Mouse (Mus musculus): ENCODE results near the gene Unc5b. TPM values are rescaled to one million over a fixed set of nuclear protein-coding genes. Genes with fewer than 3 reads are reported as not detected.

The Unc5b gene
- polyA plus RNA-seq, 1 experiment from 2014 or later = 4.3 TPM

GRCm38 (mm10) chr10:60805436-60806206 lies 25.8 kb downstream of the Unc5b start:
- Histone ChIP-seq H3K36me3 (no peaks in the 10 kb centered on the region), H3K9ac (no peak overlapping the region), H3K27ac (no peak overlapping the region), H3K9me3 (replicated peaks) (no peaks in the 10 kb centered on the region), H3K4me3 (no peak overlapping the region), H3K4me1 (peaks cover 53% of the 10 kb centered on the region), H3K4me2 (replicated peaks) (no peak overlapping the region), H3K27me3 (peaks cover 24% of the 10 kb centered on the region)
- ATAC-seq (ENCODE audit: low FRiP score) = no peak
- WGBS = 80% methylated on average over 21 of the region's 21 CpGs

DNA sequence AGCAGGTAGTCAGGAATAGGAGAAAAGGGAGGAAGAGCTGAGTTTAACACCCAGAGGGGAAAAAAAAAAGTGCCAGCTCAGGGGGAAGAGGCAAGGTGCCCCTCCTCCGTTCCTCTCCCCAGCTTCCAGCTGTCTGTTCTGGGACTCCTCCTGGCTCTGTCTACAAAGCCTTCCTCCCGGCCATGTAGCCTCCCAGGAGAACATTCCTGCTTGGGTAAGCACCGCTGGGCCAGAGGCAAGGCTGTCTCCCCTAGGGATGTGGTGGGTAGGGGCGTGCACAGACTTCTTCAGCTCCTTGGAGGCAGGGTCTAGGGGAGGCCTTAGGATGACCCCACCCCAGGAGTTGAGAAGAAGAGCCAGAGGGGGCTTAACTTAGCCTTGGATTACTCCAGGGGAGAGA lies 26.5 kb downstream of the Unc5b start:
- no peak for ATAC-seq (ENCODE audit: low FRiP score)
- peaks cover 56% of the 10 kb centered on the region for H3K4me1 ChIP-seq
- no peak overlapping the region for H3K4me2 ChIP-seq (replicated peaks)
- no peaks in the 10 kb centered on the region for H3K36me3 ChIP-seq
- no peak overlapping the region for H3K27ac ChIP-seq
- WGBS = 38% methylated on average over 4 of the region's 4 CpGs
- H3K9me3 ChIP-seq (replicated peaks) = no peaks in the 10 kb centered on the region
- no peak overlapping the region for H3K4me3 ChIP-seq
- H3K9ac ChIP-seq = no peak overlapping the region
- H3K27me3 ChIP-seq = peaks cover 24% of the 10 kb centered on the region

DNA sequence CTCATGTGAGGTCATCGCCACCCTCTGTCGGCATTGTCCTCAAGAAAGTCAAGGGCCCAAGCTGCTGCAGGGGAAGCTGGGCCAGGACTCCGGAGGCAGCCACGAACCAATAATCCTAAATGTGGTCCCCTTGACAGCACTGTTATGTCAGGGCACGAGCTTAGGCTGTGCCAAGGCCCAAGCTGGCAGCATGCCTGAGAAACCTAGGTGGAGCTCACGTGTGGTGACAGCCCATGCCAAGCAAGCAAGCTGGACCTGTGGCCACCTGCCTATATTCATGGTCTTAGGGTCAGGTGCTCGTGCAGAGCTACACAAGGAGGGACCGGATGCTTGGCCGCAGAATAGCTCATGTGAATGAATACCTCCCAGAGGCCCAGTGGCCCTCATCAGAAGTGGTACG lies 27.4 kb downstream of the Unc5b start:
- Histone ChIP-seq H3K9me3 (replicated peaks) (no peaks in the 10 kb centered on the region), H3K9ac (no peak overlapping the region), H3K27ac (no peak overlapping the region), H3K4me2 (replicated peaks) (no peak overlapping the region), H3K4me1 (peaks cover 56% of the 10 kb centered on the region), H3K36me3 (no peaks in the 10 kb centered on the region), H3K27me3 (peaks cover 22% of the 10 kb centered on the region), H3K4me3 (no peak overlapping the region)
- ATAC-seq (ENCODE audit: low FRiP score) = no peak
- 91% methylated on average over 10 of the region's 10 CpGs for WGBS

DNA sequence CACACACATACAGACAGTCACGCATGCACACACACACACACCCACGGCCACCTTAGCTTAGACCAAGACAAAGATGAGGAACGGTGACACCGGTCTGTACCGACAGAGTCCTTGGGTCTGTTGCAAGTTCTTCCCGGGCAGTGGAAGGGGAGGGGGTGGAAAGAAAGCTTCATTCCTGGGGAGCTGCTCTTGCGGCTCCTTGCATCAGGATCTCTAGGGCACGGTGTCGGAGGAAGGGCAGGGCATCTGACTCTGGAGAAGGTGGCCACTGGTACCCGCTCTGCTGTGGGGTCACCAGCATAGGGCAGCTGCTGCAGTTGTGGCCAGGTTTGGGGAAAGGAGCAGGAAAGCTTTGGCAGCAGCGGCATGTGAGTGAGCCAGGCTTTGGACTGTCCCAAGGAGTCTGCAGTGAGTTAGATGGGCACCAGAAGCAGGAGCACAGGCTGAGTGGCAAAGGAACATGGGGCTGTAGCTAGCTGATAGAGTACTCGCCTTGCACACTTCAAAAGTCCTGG lies 29.4 kb downstream of the Unc5b start:
- no peak for ATAC-seq (ENCODE audit: low FRiP score)
- 67% methylated on average over 12 of the region's 12 CpGs for WGBS

GRCm38 (mm10) chr10:60801168-60801897 lies 30.0 kb downstream of the Unc5b start:
- no peaks in the 10 kb centered on the region for H3K9me3 ChIP-seq (replicated peaks)
- H3K9ac ChIP-seq = no peak overlapping the region
- peaks cover 33% of the 10 kb centered on the region for H3K4me1 ChIP-seq
- H3K27ac ChIP-seq = no peak overlapping the region
- H3K27me3 ChIP-seq = peaks cover 26% of the 10 kb centered on the region
- H3K4me2 ChIP-seq (replicated peaks) = no peak overlapping the region
- WGBS = 36% methylated on average over 11 of the region's 11 CpGs
- no peaks in the 10 kb centered on the region for H3K36me3 ChIP-seq
- H3K4me3 ChIP-seq = no peak overlapping the region
- no peak for ATAC-seq (ENCODE audit: low FRiP score)

More for the DNA sequence above, 29.4 kb downstream of the Unc5b start:
- peaks cover 29% of the 10 kb centered on the region for H3K27me3 ChIP-seq
- H3K27ac ChIP-seq = no peak overlapping the region
- no peak overlapping the region for H3K4me3 ChIP-seq
- no peak overlapping the region for H3K4me2 ChIP-seq (replicated peaks)
- no peaks in the 10 kb centered on the region for H3K36me3 ChIP-seq
- H3K9me3 ChIP-seq (replicated peaks) = no peaks in the 10 kb centered on the region
- H3K9ac ChIP-seq = no peak overlapping the region
- H3K4me1 ChIP-seq = peaks cover 37% of the 10 kb centered on the region

DNA sequence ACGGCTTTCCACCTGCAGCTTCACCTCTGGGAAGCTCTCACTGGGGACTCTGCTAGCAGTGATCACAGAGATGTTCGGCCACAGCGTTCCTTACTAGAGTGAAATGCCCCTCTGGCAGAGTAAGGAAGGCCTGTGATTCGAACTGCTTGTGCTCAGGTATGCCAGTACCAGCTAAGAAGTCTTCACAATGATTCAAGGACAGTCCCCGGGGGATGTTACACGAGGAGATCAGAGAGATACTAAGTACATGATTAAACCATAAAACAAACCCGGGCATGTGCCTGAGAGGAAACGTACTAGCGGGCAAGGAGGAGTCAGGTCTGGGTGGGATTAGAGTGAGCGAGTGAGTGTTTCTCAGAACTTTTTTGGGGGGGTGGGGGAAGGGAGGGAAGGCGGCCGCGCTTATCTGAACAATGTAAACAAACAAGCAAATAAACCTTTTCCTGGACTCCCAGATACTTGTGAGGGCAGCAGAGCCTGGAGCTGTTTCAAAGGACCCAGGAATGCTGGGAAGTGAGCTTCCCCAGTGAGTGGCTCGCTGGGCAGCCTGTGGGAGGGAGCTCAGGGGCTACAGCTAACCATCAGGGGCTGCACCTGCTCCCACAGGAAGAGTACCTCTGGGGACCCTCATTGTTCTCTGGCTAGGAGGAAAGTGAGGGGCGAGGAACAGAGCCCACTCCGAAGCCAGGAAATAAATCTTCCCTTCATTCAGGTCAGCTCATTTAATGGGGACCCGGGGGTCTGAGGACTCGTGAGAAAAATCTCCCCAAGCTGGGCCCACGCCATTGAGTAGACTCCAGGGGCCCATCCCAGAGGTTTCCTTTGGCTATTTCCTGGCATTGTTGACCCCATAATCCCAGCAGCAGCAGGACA lies 30.9 kb downstream of the Unc5b start:
- H3K4me3 ChIP-seq = no peak overlapping the region
- no peak overlapping the region for H3K27ac ChIP-seq
- no peak overlapping the region for H3K4me2 ChIP-seq (replicated peaks)
- no peaks in the 10 kb centered on the region for H3K36me3 ChIP-seq
- no peak overlapping the region for H3K9ac ChIP-seq
- no peaks in the 10 kb centered on the region for H3K9me3 ChIP-seq (replicated peaks)
- 27% methylated on average over 19 of the region's 19 CpGs for WGBS
- H3K27me3 ChIP-seq = peaks cover 29% of the 10 kb centered on the region
- no peak for ATAC-seq (ENCODE audit: low FRiP score)
- H3K4me1 ChIP-seq = peaks cover 25% of the 10 kb centered on the region

- Histone ChIP-seq H3K4me2 (replicated peaks) (no peak overlapping the region), H3K9ac (no peak overlapping the region), H3K27me3 (peaks cover 40% of the 10 kb centered on the region), H3K27ac (no peak overlapping the region), H3K4me3 (no peak overlapping the region), H3K9me3 (replicated peaks) (no peaks in the 10 kb centered on the region), H3K36me3 (no peaks in the 10 kb centered on the region), H3K4me1 (peaks cover 32% of the 10 kb centered on the region)
- WGBS = 81% methylated on average over 14 of the region's 14 CpGs
- ATAC-seq (ENCODE audit: low FRiP score) = no peak
Measured at GRCm38 (mm10) chr10:60797682-60798422, 33.5 kb downstream of the Unc5b start.

GRCm38 (mm10) chr10:60796474-60796873 lies 34.9 kb downstream of the Unc5b start:
- WGBS = 91% methylated on average over 7 of the region's 7 CpGs
- no peak overlapping the region for H3K9ac ChIP-seq
- peaks cover 43% of the 10 kb centered on the region for H3K27me3 ChIP-seq
- no peaks in the 10 kb centered on the region for H3K36me3 ChIP-seq
- H3K27ac ChIP-seq = no peak overlapping the region
- no peak overlapping the region for H3K4me2 ChIP-seq (replicated peaks)
- peaks cover 35% of the 10 kb centered on the region for H3K4me1 ChIP-seq
- no peak for ATAC-seq (ENCODE audit: low FRiP score)
- H3K4me3 ChIP-seq = no peak overlapping the region
- H3K9me3 ChIP-seq (replicated peaks) = no peaks in the 10 kb centered on the region

- no peak overlapping the region for H3K4me3 ChIP-seq
- ATAC-seq (ENCODE audit: low FRiP score) = no peak
- 70% methylated on average over 5 of the region's 5 CpGs for WGBS
- peaks cover 47% of the 10 kb centered on the region for H3K27me3 ChIP-seq
- no peak overlapping the region for H3K4me2 ChIP-seq (replicated peaks)
- H3K9ac ChIP-seq = no peak overlapping the region
- no peaks in the 10 kb centered on the region for H3K9me3 ChIP-seq (replicated peaks)
- peaks cover 30% of the 10 kb centered on the region for H3K4me1 ChIP-seq
- no peaks in the 10 kb centered on the region for H3K36me3 ChIP-seq
- no peak overlapping the region for H3K27ac ChIP-seq
Measured at GRCm38 (mm10) chr10:60796028-60796427, 35.4 kb downstream of the Unc5b start.

DNA sequence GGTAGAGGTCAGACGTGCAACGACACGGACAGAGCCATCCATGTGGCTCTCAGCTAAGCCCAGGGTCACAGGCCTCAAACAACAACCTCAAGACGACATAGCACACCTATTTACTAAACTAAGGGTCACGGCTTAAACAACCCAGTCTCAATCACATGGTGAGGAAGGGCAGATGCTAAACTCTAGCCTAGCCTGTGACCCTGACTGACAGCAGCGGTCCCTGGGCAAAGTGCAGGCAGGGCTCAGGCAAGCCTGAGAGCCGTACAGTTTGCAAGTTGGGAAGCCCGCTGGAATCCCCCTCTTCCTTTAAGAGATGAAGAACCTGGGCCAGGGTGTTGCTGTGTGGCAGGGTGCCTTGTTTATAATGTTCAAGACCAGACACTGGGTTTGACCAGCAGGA lies 36.6 kb downstream of the Unc5b start:
- Histone ChIP-seq H3K4me1 (peaks cover 24% of the 10 kb centered on the region), H3K9ac (no peak overlapping the region), H3K36me3 (no peaks in the 10 kb centered on the region), H3K4me2 (replicated peaks) (no peak overlapping the region), H3K4me3 (no peak overlapping the region), H3K27ac (no peak overlapping the region), H3K9me3 (replicated peaks) (no peaks in the 10 kb centered on the region), H3K27me3 (peaks cover 49% of the 10 kb centered on the region)
- ATAC-seq (ENCODE audit: low FRiP score) = no peak
- 52% methylated on average over 8 of the region's 8 CpGs for WGBS

- 28% methylated on average over 11 of the region's 11 CpGs for WGBS
- Histone ChIP-seq H3K4me3 (no peak overlapping the region), H3K9ac (no peak overlapping the region), H3K27me3 (peaks cover 48% of the 10 kb centered on the region), H3K4me2 (replicated peaks) (no peak overlapping the region), H3K4me1 (peaks cover 24% of the 10 kb centered on the region), H3K9me3 (replicated peaks) (no peaks in the 10 kb centered on the region), H3K36me3 (no peaks in the 10 kb centered on the region), H3K27ac (no peak overlapping the region)
- no peak for ATAC-seq (ENCODE audit: low FRiP score)
Measured at GRCm38 (mm10) chr10:60794374-60794773, 37.0 kb downstream of the Unc5b start.

All from hindbrain, embryonic 12.5 days (tissue).